14 mouse cellular contexts compared by ENCODE assay signal in genomic region chr1:72013863-72014262, GRCm38 (mm10).
DNase-seq lines count a peak whose midpoint lies in the region; ATAC-seq and TF ChIP-seq lines count a peak whose summit lies in the region.
"Had no signal": no experiment of that assay in that cellular context is flagged by ENCODE, and none has a peak within 500 bp of the region (broad histone marks: within the 10 kb centered on the region; RNA-seq: fewer than 3 reads in every experiment).

No protein-coding gene starts in this region.

- DNase-seq in adipocyte (ENCODE audit: low spot score): peak; percentile 25
- DNase-seq in heart, adult 9 months (ENCODE audit: low spot score in 2 of 2): peak; percentile 24 to 25
- peak; percentile 33 for DNase-seq in heart, postnatal 4 days
- DNase-seq in forebrain, embryonic 14.5 days (ENCODE audit: low spot score): no peak
- no peak for DNase-seq in gastrocnemius, adult 18-20 months (ENCODE audit: low spot score)
- no peak for DNase-seq in liver, postnatal 0 days
- DNase-seq: gastrocnemius, postnatal 10 days; thymus, adult 2 months had no signal

- no peak for ATAC-seq in kidney, embryonic 15.5 days (replicated peaks; ENCODE audit: low FRiP score)
- no peak for ATAC-seq in kidney, embryonic 14.5 days (ENCODE audit: low FRiP score, low TSS enrichment)
- no peak for ATAC-seq in forebrain, embryonic 14.5 days
- no peak for ATAC-seq in liver, postnatal 0 days
- ATAC-seq: forebrain, embryonic 13.5 days had no signal

- TF ChIP-seq EP300 in liver, postnatal 0 days (IDR thresholded peaks at IDR 0.05; ENCODE audit: low read depth): no peak

- WGBS in kidney, embryonic 15.5 days: 84% methylated on average over 7 of the region's 7 CpGs
- 79% methylated on average over 7 of the region's 7 CpGs for WGBS in kidney, embryonic 14.5 days
- WGBS in forebrain, embryonic 14.5 days: 82% methylated on average over 7 of the region's 7 CpGs
- WGBS in liver, postnatal 0 days (ENCODE audit: insufficient replicate concordance): 64% methylated on average over 7 of the region's 7 CpGs

- H3K27me3 ChIP-seq in kidney, embryonic 15.5 days: no peaks in the 10 kb centered on the region
- no peaks in the 10 kb centered on the region for H3K27me3 ChIP-seq in kidney, embryonic 14.5 days (ENCODE audit: control insufficient read depth, insufficient read depth, low read length)
- H3K27me3 ChIP-seq in forebrain, embryonic 14.5 days (replicated peaks; ENCODE audit: control insufficient read depth, insufficient read depth, low read length): no peaks in the 10 kb centered on the region
- H3K27me3 ChIP-seq in liver, postnatal 0 days (ENCODE audit: insufficient read depth, low read length): no peaks in the 10 kb centered on the region
- H3K27me3 ChIP-seq: embryonic facial prominence, embryonic 13.5 days; forebrain, embryonic 13.5 days; liver, embryonic 15.5 days had no signal

- H3K36me3 ChIP-seq in kidney, embryonic 15.5 days: no peaks in the 10 kb centered on the region
- no peaks in the 10 kb centered on the region for H3K36me3 ChIP-seq in kidney, embryonic 14.5 days (ENCODE audit: control insufficient read depth, insufficient read depth, low read length)
- no peaks in the 10 kb centered on the region for H3K36me3 ChIP-seq in forebrain, embryonic 14.5 days (ENCODE audit: control insufficient read depth, insufficient read depth, low read length)
- H3K36me3 ChIP-seq in liver, postnatal 0 days (replicated peaks; ENCODE audit: insufficient read depth, low read length): no peaks in the 10 kb centered on the region
- H3K36me3 ChIP-seq: embryonic facial prominence, embryonic 13.5 days; liver, embryonic 15.5 days had no signal

- no peak for TF ChIP-seq CTCF in liver, postnatal 0 days (IDR thresholded peaks at IDR 0.05; ENCODE audit: low read depth)

- no peak overlapping the region for H3K9ac ChIP-seq in kidney, embryonic 15.5 days
- no peak overlapping the region for H3K9ac ChIP-seq in kidney, embryonic 14.5 days (ENCODE audit: low read depth, low read length)
- H3K9ac ChIP-seq in forebrain, embryonic 14.5 days (ENCODE audit: low read length): no peak overlapping the region
- H3K9ac ChIP-seq in liver, postnatal 0 days (replicated peaks): no peak overlapping the region
- H3K9ac ChIP-seq: embryonic facial prominence, embryonic 13.5 days; forebrain, embryonic 13.5 days; hindbrain, embryonic 14.5 days; liver, embryonic 15.5 days had no signal

- no peak overlapping the region for H3K4me3 ChIP-seq in kidney, embryonic 15.5 days (replicated peaks)
- H3K4me3 ChIP-seq in kidney, embryonic 14.5 days (ENCODE audit: low read length): no peak overlapping the region
- no peak overlapping the region for H3K4me3 ChIP-seq in forebrain, embryonic 14.5 days (ENCODE audit: low read depth, low read length)
- no peak overlapping the region for H3K4me3 ChIP-seq in liver, postnatal 0 days (ENCODE audit: low read depth, low read length)
- H3K4me3 ChIP-seq: embryonic facial prominence, embryonic 13.5 days; forebrain, embryonic 13.5 days; liver, embryonic 15.5 days had no signal

- H3K4me1 ChIP-seq in kidney, embryonic 15.5 days: peaks cover 31% of the 10 kb centered on the region
- H3K4me1 ChIP-seq in kidney, embryonic 14.5 days (ENCODE audit: control insufficient read depth, insufficient read depth, low read length): 0 out of 2 replicates have a peak, but pooled peaks cover 3% of the 10 kb centered on the region
- no peaks in the 10 kb centered on the region for H3K4me1 ChIP-seq in forebrain, embryonic 14.5 days (ENCODE audit: control insufficient read depth, insufficient read depth, low read length)
- H3K4me1 ChIP-seq in liver, postnatal 0 days (ENCODE audit: insufficient read depth): peaks cover 22% of the 10 kb centered on the region
- H3K4me1 ChIP-seq: forebrain, embryonic 13.5 days had no signal

- H3K4me2 ChIP-seq in kidney, embryonic 15.5 days: no peak overlapping the region
- no peak overlapping the region for H3K4me2 ChIP-seq in kidney, embryonic 14.5 days (replicated peaks; ENCODE audit: low read depth, low read length)
- no peak overlapping the region for H3K4me2 ChIP-seq in forebrain, embryonic 14.5 days (ENCODE audit: low read length)
- H3K4me2 ChIP-seq in liver, postnatal 0 days (ENCODE audit: low read depth, low read length): no peak overlapping the region
- H3K4me2 ChIP-seq: embryonic facial prominence, embryonic 13.5 days; forebrain, embryonic 13.5 days; hindbrain, embryonic 14.5 days; liver, embryonic 15.5 days had no signal

- no peaks in the 10 kb centered on the region for H3K9me3 ChIP-seq in kidney, embryonic 15.5 days (replicated peaks)
- no peaks in the 10 kb centered on the region for H3K9me3 ChIP-seq in kidney, embryonic 14.5 days (ENCODE audit: control insufficient read depth, low read length)
- no peaks in the 10 kb centered on the region for H3K9me3 ChIP-seq in forebrain, embryonic 14.5 days (replicated peaks; ENCODE audit: control insufficient read depth, low read length)
- H3K9me3 ChIP-seq in liver, postnatal 0 days (ENCODE audit: low read length): no peaks in the 10 kb centered on the region
- H3K9me3 ChIP-seq: embryonic facial prominence, embryonic 13.5 days; forebrain, embryonic 13.5 days; liver, embryonic 15.5 days had no signal

- H3K27ac ChIP-seq in kidney, embryonic 15.5 days: peak overlapping the region; percentile 67; the same call in 1 of the 2 replicates
- H3K27ac ChIP-seq in kidney, embryonic 14.5 days (ENCODE audit: low read depth, low read length): no peak overlapping the region
- H3K27ac ChIP-seq in forebrain, embryonic 14.5 days (ENCODE audit: low read depth, low read length): no peak overlapping the region
- H3K27ac ChIP-seq in liver, postnatal 0 days (ENCODE audit: low read depth): no peak overlapping the region
- H3K27ac ChIP-seq: embryonic facial prominence, embryonic 13.5 days; forebrain, embryonic 13.5 days; hindbrain, embryonic 14.5 days; liver, embryonic 15.5 days had no signal

Comparison
In these comparisons a context has a peak if more than half of its experiments do, and no peak if none do; other contexts are left out.
1. DNase-seq: peak in adipocyte (single experiment), heart, adult 9 months (2 of 2) and heart, postnatal 4 days (single experiment); none in forebrain, embryonic 14.5 days (single experiment), gastrocnemius, adult 18-20 months (single experiment) and liver, postnatal 0 days (single experiment).